Mouse (Mus musculus) c-Kit-positive CD71-positive TER-119-positive erythroid progenitor cells, embryonic 14.5 days (primary cell): ENCODE results near the gene Tmem189.
"Not testable (repeated sequence)": the region's sequence is repeated elsewhere in the genome, so short reads cannot be mapped to it uniquely, and the experiment has no call there.

Experiments used
- DNase-seq: peaks from one replicate; pipeline ENCODE4 v3.0.0-alpha.2; 2013; ENCODE audit warnings: low spot score

Gene Tmem189

GRCm38 (mm10) chr2:167649290-167650032, 40.2 kb downstream of the Tmem189 start:
- no peak for DNase-seq

GRCm38 (mm10) chr2:167646411-167646810, 43.2 kb downstream of the Tmem189 start:
- no peak for DNase-seq

GRCm38 (mm10) chr2:167643356-167644052, 46.1 kb downstream of the Tmem189 start:
- DNase-seq = not testable (repeated sequence)

- DNase-seq = no peak
Observed at GRCm38 (mm10) chr2:167642164-167642563, 47.5 kb downstream of the Tmem189 start.

- DNase-seq = no peak
Observed at GRCm38 (mm10) chr2:167641337-167641736, 48.3 kb downstream of the Tmem189 start.

GRCm38 (mm10) chr2:167640279-167640678, 49.3 kb downstream of the Tmem189 start:
- no peak for DNase-seq

- no peak for DNase-seq
Observed at GRCm38 (mm10) chr2:167634865-167635512, 54.6 kb downstream of the Tmem189 start.

- peak; percentile 100 for DNase-seq
Observed at GRCm38 (mm10) chr2:167634338-167634770, 55.3 kb downstream of the Tmem189 start.

GRCm38 (mm10) chr2:167633537-167633872, 56.1 kb downstream of the Tmem189 start:
- DNase-seq = no peak

- DNase-seq = no peak
Observed at GRCm38 (mm10) chr2:167632731-167633536, 56.7 kb downstream of the Tmem189 start.

GRCm38 (mm10) chr2:167631591-167632448, 57.8 kb downstream of the Tmem189 start, which contains the start of gene Ube2v1:
TSS of gene Ube2v1 (minus strand) at chr2:167632095.
- peak; percentile 97 for DNase-seq

GRCm38 (mm10) chr2:167631181-167631590, 58.4 kb downstream of the Tmem189 start:
- no peak for DNase-seq

GRCm38 (mm10) chr2:167630421-167630820, 59.2 kb downstream of the Tmem189 start:
- peak; percentile 42 for DNase-seq

- no peak for DNase-seq
Observed at GRCm38 (mm10) chr2:167629665-167630209, 59.9 kb downstream of the Tmem189 start.

GRCm38 (mm10) chr2:167628872-167629271, 60.8 kb downstream of the Tmem189 start:
- peak; percentile 98 for DNase-seq

- no peak for DNase-seq
Observed at GRCm38 (mm10) chr2:167627019-167627418, 62.6 kb downstream of the Tmem189 start.

- no peak for DNase-seq
Observed at GRCm38 (mm10) chr2:167625670-167626069, 64.0 kb downstream of the Tmem189 start.

- no peak for DNase-seq
Observed at GRCm38 (mm10) chr2:167624368-167625075, 65.1 kb downstream of the Tmem189 start.

- no peak for DNase-seq
Observed at GRCm38 (mm10) chr2:167622965-167623364, 66.7 kb downstream of the Tmem189 start.

GRCm38 (mm10) chr2:167622352-167622751, 67.3 kb downstream of the Tmem189 start:
- no peak for DNase-seq
